Mouse (Mus musculus) cortical plate, adult 2 months (tissue): ENCODE measurements around the gene Prrc2b.

Experiments
- CTCF ChIP-seq: fragments of 200-500 bp; IDR thresholded peaks from 2 replicates; pipeline ENCODE4 v1.5.1; 2011; ENCODE audit warnings: mild to moderate bottlenecking, control low read depth, low read length; ENCODE audit not compliant: insufficient read depth; ENCODE audit errors: extremely low read depth
- POLR2A ChIP-seq: fragments of 200-500 bp; IDR thresholded peaks from 2 replicates; pipeline ENCODE4 v1.6.1; 2011; ENCODE audit warnings: mild to moderate bottlenecking, low read length, control low read depth; ENCODE audit not compliant: insufficient read depth; ENCODE audit errors: extremely low read depth

- no peak for TF ChIP-seq POLR2A
- no peak for TF ChIP-seq CTCF
Observed at GRCm38 (mm10) chr2:32258887-32259533, 108.1 kb downstream of the Prrc2b start.
